Mouse (Mus musculus) megakaryocyte, embryonic 14.5 days (primary cell): ENCODE measurements around the gene Ift172.

Source experiments
- FLI1 ChIP-seq: IDR thresholded peaks from 2 replicates; pipeline ENCODE4 v1.6.1; 2012; ENCODE audit warnings: low read length, inconsistent platforms, mixed read lengths
- GATA1 ChIP-seq: IDR thresholded peaks from 3 replicates; pipeline ENCODE4 v1.6.1; 2012; ENCODE audit warnings: mixed read lengths, low read length, inconsistent platforms, borderline replicate concordance

DNA sequence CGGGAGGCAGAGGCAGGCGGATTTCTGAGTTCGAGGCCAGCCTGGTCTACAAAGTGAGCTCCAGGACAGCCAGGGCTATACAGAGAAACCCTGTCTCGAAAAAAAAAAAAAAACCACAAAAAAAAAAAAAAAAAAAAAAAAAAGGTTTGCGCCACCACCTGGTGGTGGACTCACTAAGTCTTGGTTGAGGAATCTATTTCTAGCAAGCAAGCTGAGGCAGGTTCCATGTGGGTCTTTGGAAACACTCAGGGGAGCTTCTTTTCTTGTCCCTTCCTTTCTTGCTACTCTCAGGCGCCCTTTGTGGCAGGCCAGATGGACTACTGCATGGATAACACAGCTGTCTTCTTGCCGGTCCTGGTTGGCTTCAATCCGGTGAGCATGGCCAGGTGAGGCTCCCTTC, 10.9 kb upstream of the Ift172 start:
- no peak for TF ChIP-seq GATA1
- TF ChIP-seq FLI1: no peak
